Mouse (Mus musculus) brain, embryonic 14.5 days (tissue): ENCODE data around the gene Csad.

Experiments used
- CTCF ChIP-seq: fragments of 200-500 bp; IDR thresholded peaks from 2 replicates; pipeline ENCODE4 v1.5.1; 2012; ENCODE audit warnings: inconsistent platforms, mild to moderate bottlenecking, moderate library complexity, borderline replicate concordance; ENCODE audit not compliant: insufficient read depth, insufficient read length; ENCODE audit errors: extremely low read depth
- POLR2A ChIP-seq: fragments of 200-500 bp; IDR thresholded peaks from 2 replicates; pipeline ENCODE4 v1.6.1; 2012; ENCODE audit warnings: mild to moderate bottlenecking, inconsistent platforms, borderline replicate concordance; ENCODE audit not compliant: poor library complexity, insufficient read depth, insufficient read length, severe bottlenecking; ENCODE audit errors: extremely low read depth

GRCm38 (mm10) chr15:102245891-102246741 is 41.6 kb upstream of the Csad start:
- TF ChIP-seq POLR2A = no peak
- no peak for TF ChIP-seq CTCF
